Mouse (Mus musculus): ENCODE measurements around the gene Mcrip2.

Gene Mcrip2

DNA sequence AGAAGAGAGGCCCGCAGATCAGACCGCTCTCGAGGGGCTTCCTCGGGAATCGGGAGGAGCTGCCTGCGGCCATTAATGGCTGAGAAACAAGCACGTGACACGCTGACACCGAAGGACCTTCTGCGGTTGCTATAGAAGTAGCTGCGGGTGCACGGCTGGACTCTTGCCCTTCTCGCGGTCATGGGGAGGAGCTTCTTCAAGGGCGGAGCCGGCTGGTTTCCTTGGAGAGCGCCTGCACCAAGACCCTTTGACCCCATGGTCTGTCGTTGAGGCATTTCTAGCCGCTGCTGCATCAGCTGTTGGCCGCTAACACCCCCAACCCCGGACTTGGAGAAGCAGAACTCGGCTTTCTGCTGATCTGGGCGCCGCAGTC is 35.3 kb downstream of the Mcrip2 start, which contains the start of gene Stub1:
Gene Stub1, minus strand, starts transcription at position 114 of the 373 bp plus-strand sequence.
- DNase-seq = peak; percentile 84

DNA sequence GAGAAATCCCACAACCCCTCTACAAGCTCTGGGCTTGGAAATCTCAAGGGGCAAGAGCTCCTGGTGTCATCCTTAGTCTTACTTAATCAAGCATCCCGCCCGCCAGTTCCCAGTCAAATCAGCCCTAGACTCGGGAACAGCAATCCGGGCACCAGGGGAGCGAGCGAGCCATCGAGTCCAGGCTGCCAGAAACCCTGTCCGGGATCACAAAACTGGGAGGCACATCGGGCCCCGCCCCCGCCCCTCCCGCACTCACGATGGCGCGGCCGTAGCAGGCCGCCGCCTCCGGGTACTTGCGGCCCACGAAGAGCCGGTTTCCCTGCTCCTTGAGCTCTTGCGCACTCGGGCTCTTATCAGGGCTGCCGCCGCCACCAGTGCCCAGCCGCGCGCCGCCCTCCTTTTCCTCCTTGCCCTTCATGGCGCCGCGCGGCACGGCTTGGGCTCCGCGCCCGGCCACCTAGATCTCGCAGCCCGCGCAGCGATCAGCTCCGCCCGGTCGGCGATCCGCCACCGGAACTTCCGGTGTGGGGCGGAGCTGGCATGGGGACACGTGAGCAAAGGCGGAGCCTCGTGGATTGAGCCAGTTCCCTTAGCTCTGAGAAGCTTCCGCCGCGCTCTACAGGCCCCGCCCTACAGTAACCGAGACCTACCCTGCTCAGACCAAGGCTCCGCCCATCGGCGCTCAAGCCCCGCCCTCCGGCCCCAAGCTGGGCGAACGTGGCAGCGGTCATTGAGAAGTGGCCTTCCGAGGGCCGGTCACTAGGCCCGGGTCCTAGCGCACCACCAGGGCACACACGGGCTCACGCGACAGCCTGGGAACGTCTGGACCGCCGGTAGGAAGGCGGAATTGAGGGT is 35.9 kb downstream of the Mcrip2 start:
- DNase-seq = peak; percentile 98 to 99

DNA sequence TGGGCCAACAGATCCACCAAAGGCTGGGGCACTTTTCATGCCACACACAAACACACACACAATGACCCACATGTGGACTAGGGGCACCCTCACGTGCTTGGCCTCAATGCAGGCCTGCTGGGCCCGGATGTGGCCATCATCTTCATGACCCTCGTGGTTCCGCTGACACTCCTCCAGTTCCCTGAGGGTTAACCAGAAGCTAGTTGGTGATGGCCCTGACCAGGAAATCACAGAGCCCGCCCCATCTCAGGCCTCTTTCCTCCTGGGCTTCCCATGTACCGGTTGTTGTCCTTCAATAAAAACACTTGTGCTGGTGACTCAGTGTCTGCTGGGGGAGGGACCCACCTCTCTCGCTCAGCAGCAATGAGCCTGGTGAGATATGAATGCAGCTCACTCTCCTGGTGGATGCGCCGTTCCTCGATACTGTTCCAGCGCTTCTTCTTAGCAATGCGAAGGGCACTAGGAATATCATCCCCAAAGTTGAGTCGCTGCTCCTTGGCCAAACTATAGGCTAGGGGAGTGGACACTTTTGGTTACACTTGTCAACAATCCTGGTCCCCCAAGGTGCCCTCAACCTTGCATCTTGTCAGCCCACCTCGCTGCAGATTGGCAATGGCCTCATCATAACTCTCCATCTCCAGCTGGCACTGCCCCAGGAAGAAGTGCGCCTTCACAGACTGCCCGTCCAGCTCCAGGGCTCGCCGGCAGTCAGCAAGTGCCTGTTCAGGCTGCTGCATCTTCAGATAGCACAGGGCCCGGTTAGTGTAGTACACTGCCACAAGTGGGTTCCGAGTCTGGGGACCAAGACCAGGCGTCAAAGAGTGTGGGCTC is 36.9 kb downstream of the Mcrip2 start:
- DNase-seq = peak; percentile 41 to 48

DNA sequence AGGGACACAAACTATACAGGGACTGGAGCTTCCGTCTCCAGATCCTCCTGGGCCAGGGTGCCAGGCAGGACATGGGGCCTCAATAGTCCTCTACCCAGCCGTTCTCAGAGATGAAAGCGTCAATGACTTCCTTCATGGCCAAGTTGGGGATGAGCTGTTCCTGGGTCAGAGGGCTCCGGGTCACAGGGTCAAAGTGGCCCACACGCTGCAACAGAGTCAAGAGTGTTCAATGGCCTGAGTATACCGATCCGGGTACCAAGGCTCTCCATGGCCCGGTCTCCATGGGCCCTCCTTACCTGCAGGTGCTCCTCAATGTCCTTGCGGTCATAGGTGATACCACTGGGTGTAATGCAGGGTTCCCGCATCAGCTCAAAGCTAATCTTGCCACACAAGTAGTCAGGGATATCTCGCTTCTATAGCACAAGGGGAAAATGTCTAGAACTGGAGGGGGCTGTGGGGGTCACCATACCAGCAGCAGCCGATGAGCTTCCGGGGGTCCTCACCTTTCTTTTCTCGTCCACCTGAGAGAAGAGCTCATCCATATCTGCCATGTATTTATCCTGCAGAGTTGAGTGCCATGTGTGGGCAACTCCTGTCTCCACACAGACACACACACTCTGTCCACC is 37.6 kb downstream of the Mcrip2 start:
- no peak for DNase-seq

DNA sequence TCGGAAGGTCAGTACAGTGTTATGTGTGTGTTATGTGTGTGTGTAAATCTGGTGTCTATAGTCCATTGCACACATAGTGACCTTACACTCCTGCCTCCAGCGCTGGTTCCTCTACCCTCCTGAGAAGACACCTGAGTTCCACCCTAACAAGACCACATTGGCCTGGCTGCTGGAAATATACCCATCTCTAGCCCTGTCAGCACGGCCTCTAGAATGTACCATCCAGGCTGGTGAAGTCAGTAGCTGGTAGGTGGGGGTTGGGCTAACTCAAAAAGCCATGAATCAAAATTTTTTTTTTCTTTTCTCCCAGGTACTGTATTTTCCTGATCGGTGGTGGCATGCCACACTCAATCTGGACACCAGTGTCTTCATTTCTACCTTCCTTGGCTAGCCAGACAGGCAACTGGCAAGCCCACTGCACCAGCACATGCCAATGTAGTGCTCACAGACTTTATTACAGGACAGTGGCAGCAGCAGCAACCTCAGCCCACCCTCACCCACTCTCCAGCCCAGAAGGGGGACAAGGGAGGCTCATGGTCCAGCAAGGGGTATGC is 38.3 kb downstream of the Mcrip2 start:
- DNase-seq = no peak

DNA sequence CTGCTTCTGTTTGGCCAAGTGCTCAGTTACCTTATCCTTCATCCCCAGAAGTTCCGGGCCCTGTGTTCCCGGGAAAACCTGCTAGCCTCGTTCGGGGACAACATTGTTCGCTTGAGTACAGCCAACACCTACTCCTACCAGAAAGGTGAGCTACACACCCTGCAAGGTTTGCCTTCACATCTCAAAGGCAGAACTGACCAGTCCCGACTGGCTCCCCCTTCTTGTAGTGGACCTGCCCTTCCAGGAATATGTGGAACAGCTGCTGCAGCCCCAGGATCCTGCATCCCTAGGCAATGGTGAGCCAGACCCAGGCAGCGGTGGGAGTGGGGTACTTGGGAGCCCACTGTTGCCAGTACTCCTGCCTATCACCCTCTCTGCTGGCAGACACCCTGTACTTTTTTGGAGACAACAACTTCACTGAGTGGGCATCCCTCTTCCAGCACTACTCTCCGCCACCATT is 39.0 kb downstream of the Mcrip2 start:
- no peak for DNase-seq

DNA sequence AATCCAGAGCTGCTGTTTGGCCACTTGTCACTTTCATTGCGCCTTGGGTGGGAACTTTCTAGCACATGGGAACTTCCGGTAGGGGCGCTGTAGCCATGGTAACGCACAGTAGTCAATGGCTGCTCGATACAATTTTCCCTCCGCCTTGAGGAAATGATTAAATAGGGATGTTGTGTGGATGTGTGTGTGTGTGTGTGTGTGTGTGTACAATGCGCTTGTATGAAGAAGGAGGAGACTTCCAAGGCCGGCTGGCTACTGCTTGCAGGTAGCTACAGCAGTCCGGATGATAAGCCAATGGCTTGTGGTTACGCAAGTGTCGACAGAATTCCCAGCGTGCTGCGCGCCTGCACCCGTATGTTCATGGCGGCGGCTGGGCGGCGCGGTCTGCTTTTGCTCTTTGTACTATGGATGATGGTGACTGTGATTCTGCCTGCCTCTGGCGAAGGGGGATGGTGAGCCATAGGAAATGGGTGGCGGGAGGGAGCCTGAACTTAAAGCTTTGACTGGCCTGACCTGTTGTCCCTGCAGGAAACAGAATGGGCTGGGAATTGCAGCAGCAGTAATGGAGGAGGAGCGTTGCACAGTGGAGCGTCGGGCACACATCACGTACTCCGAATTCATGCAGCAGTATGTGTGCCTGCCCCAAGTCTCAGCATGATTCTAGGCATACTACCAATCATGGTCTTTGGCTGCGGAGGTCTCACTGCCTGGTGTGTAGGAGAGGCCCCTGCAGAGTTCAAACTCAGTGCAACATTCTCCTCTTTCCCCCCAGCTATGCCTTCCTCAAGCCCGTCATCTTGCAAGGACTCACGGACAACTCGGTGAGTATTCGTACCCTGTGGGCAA is 39.6 kb downstream of the Mcrip2 start, which contains the start of gene Jmjd8:
Gene Jmjd8, plus strand, starts transcription at position 156 of the 846 bp plus-strand sequence.
- peak; percentile 84 to 86 for DNase-seq

DNA sequence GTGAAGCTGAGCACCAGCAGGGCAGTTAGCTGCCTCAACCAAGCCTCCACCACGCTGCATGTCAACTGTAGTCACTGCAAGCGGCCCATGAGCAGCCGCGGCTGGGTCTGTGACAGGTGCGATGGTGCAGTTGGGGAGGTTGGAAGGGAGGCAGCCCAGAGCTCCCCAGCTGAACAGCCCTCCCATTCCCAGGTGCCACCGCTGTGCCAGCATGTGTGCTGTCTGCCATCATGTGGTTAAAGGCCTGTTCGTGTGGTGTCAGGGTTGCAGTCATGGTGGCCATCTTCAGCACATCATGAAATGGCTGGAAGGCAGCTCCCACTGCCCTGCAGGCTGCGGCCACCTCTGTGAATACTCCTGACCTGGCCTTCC is 40.4 kb downstream of the Mcrip2 start:
- no peak for DNase-seq

DNA sequence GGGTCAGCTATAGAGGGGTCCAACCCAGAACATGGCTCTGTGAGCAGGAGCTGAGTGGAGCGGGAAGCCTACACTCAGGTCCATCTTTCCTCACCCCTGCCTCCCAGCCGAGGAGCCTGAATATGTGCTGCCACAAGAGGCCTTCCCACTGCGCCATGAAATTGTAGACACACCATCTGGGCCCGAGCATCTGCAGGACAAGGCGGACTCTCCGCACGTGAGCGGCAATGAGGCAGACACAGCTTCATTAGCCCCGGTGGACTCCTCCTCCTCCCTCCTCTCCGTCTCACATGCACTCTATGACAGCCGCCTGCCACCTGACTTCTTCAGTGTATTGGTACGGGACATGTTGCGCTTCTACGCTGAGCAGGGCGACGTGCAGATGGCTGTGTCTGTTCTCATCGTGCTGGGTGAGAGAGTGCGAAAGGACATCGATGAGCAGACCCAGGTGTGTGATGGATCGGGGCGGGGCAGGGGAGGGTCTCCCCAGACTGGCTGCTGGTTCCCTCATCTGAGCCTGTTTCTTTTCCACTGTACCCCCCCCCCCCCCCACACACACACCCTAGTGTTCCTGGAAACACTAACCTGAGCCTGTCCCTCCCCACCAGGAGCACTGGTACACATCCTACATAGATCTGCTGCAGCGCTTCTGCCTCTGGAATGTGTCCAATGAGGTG is 40.9 kb downstream of the Mcrip2 start:
- DNase-seq = no peak

DNA sequence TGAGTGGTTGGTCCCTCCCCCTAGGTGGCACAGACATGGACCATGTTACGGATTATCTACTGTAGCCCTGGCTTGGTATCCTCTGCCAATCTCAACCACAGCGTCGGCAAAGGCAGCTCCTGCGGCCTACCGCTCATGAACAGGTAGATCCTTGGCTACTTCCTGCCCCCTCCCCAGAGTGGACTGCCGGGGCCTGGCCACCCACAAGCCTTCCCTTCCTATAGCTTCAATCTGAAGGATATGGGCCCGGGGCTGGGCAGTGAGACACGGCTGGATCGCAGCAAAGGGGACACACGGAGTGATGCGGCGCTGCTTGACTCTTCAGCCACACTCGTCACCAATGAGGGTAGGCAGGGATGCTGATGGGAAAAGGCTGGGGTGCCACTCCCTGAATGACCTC is 41.6 kb downstream of the Mcrip2 start:
- DNase-seq = no peak

DNA sequence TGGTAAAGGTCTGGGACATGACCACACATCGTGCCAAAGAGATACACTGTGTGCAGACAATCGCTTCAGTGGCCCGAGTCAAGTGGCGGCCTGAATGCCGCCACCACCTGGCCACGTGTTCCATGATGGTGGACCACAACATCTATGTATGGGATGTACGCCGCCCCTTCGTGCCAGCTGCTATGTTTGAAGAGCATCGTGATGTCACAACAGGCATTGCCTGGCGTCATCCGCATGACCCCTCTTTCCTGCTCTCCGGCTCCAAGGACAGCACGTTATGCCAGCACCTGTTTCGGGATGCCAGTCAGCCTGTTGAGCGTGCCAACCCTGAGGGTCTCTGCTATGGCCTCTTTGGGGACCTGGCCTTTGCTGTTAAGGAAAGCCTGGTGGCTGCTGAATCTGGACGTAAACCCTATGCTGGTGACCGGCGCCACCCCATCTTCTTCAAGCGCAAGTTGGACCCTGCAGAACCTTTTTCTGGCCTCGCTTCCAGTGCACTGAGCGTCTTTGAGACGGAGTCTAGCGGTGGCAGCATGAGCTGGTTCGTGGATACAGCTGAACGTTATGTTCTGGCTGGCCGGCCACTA is 42.5 kb downstream of the Mcrip2 start:
- DNase-seq = no peak

DNA sequence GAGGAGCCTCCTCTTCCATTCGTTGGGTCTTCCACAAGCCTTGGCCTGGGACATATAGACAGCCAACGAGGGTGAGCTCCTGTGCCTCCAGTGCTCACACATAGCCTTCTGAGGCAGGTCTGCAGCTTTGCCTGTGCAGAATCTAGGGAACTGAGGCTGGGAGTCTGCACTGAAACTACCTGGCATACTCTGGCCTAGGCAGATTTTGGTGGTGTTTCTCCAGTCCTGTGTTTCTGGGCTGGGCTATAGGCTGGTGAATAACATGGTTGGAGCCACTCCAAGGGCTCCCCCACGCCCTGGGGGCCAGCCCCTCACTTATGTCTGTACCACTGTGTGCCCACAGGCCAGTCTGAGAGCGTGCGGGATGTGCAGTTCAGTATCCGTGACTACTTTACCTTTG is 43.3 kb downstream of the Mcrip2 start:
- DNase-seq = no peak

DNA sequence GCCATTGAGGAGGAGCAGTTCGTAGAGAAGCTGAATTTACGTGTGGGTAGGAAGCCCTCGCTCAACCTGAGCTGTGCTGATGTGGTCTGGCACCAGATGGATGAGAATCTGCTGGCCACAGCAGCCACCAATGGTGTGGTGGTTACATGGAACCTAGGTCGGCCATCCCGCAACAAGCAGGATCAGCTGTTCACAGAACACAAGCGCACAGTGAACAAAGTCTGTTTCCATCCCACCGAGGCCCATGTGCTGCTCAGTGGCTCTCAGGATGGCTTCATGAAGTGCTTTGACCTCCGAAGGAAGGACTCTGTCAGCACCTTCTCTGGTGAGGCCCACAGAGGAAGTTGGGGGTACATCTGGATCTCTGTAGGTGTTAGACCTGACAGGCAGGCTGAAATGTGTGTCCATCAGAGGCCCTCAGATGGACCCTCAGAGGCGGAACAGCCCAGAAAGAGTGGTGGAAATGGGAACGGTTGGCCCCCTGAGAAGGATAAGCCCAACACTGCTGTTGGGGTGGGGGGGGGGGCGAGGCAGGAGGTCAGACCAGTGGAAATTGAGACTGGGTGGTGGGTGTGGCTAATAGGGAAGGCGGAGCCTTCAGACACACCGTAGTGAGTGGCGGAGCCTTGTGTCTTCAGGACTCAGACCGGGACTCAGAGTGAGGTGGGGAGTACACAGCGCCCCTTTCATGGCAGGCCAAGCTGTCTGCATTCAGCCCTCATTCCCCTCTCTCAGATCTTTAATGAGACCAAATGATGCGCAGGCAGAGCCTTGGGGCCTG is 44.0 kb downstream of the Mcrip2 start:
- no peak for DNase-seq

DNA sequence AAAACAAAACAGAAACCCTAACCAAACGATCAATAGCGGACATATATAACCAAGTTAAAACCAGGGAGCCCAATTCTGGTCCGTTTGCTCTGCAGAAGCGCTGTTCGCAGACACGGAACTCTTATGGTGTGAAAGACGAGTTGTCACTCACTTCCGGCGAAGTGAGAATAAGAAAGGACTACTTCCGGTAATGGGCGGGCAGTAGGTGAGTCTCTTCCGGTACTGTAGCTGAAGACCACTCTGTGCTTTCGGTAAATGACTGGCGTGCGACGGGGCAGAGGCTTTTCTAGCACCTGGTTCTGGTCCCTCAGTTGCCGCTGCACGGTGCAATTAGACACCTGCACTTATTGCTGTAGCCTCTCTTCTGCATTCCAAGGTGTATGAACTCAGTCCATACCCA is 45.1 kb downstream of the Mcrip2 start, which contains the start of gene Wdr24:
Gene Wdr24, plus strand, starts transcription at position 176 of the 400 bp plus-strand sequence.
- peak; percentile 70 to 86 for DNase-seq

DNA sequence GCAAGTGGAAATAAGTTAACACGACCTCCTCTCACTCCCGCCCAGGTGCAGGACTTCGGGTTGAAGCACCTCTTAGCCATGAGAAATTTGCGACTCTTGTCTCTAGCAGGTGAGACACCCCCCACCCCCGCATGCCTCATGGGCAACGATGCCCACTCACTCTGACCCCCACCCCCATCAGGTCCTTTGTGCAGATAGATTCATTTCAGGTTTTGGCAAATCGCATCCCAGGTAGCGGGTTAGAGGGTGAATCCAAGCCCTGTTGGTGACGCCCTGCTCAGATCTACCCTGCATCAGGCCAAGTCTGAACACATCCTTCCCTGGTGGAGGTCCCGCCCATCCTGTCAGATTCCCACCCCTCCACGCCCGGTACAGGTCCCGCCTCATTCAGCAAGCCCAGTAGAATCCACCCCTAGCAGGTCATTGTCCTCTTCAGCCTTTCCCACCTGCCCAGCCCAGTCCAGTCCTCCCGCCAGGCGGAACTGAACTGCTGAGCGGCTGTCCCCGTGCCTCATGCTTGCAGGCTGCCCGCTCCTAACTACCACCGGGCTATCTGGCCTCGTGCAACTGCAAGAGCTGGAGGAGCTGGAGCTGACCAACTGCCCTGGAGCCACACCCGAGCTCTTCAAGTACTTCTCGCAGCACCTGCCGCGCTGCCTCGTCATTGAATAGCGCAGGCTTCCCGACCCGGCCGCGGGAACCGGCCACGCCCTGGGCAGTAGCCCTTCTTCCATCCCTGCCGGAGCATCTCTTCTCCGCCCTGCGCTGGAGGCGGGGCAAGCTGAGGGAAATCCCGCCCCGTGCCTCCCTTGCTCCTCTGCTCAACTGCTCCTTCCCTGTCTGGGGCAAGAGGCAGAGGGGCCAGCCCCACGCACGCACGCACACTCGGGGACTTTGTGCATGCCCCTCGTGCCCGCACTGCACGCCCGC is 49.4 kb downstream of the Mcrip2 start:
- DNase-seq = no peak

DNA sequence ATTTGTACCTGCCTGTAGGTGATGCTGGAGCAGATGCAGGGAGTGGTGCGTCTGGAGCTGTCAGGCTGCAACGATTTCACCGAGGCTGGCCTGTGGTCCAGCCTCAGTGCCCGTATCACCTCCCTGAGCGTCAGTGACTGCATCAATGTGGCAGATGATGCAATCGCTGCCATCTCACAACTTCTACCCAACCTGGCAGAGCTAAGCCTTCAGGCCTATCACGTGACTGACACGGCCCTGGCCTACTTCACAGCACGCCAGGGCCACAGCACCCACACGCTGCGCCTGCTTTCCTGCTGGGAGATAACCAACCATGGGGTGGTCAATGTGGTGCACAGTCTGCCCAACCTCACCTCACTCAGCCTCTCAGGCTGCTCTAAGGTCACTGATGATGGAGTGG is 50.9 kb downstream of the Mcrip2 start:
- no peak for DNase-seq
